Mouse (Mus musculus): ENCODE measurements at regions not wholly inside any gene's neighbourhood (a gene's known extent, or its start where the extent isn't known, plus 50 kb on each side); places are given as distances from the start of the nearest gene placed in this dataset.

DNA sequence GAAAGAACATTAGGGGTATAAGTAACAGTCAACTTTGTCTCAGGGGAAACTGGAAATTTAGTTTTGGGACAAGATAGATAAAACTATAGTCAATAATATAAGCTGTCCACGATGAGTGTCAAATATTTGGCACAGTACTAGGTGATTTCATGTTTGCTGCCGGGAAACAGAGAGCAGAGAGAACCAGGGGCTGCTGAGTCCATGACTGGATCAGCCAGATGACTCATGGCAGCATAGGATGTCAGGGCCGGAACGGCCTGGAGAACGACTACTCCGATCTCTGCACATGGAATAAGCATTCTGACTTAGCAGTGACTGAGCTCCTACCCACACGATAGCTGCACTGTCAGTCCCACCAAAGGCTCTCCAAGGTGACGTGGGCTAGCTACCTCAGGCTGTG lies 197.6 kb upstream of the Bmper start:
- no peak for DNase-seq (ENCODE audit: low spot score)

DNA sequence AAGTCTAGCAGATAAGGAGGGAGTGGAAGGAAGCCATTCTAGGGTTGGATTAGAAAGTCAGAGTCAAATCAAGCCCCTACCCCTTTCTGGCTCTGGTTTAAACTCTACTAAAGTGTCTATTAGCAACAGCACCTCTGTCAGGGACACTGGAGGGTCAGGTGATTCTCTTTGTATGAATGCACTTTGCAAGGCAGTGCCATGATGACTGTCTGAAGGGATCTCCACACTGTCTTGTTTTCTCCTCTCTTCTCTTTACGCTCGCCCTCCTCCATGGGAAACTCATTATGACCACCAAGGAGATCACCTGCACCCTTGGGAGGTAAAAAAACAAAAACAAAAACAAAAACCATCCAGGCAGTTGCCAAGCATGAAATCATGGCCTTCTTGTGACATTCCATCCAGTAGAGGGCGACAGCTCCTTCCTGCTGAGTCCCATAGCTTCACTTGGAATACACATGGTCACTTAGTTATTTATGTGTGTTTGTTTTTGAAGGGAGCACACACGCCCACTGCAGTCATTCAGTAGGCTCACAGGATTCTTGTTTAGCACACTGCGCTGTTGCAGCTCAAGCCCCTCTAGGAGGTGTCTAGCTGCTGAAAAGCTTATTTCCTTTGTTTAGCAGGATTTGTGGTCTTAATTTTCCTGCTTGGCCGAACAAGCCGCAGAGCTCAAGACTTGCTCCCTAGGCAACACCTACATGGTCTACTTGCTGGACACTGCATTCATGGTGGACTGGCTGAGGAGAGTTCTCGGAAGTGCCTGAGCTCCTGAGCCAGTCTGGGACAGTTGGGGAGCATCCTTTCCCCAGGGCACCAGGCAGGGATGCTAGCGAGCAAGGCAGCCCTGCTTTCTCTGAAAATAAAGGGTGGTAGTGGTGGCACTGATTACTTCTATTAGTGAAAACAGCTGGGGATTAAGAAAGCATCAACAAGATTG lies 195.2 kb upstream of the Bmper start:
- DNase-seq (ENCODE audit: low spot score): peak; percentile 51

- DNase-seq (ENCODE audit: low spot score): no peak
Observed at GRCm38 (mm10) chr9:23029421-23029820, 193.5 kb upstream of the Bmper start.

DNA sequence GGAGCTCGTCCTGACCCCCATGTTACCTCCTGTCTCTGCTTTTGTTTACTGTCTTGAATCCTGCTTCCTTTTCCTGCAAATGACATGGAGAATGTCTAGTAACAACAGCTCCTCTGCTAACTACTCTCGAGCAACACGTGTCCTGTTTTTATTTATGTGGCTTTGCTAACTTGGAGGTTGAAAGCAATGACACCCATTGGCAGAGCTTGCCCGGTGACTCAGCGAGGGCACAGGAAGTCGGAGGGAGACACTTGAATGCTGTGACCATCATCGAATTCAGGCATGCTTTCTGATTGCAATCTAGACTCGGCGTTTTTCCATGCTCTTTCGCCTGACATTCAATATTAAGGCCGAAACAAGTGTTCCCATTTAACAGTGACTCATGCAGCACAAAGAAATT lies 192.7 kb upstream of the Bmper start:
- no peak for DNase-seq (ENCODE audit: low spot score)

- no peak for DNase-seq (ENCODE audit: low spot score)
Observed at GRCm38 (mm10) chr9:23030546-23030945, 192.3 kb upstream of the Bmper start.

DNA sequence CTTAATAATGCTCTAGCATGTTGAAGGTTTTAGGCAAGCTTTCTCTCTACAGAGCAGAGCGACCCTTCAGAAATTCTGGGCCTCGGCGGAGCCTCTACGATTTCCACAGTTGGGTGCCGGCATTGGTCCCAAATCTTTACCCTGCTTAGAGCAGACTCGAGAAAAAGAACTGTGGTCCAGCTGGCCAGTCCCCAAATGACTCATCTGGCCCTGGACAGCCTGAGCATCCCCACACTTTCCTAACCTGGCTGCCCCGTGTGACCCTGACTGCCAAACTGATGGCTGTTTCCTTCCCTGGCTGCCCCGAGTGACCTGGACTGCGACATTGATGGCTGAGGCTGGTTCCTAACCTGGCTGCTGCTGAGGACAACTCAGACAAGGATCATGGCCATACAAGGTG lies 191.0 kb upstream of the Bmper start:
- DNase-seq (ENCODE audit: low spot score): no peak

DNA sequence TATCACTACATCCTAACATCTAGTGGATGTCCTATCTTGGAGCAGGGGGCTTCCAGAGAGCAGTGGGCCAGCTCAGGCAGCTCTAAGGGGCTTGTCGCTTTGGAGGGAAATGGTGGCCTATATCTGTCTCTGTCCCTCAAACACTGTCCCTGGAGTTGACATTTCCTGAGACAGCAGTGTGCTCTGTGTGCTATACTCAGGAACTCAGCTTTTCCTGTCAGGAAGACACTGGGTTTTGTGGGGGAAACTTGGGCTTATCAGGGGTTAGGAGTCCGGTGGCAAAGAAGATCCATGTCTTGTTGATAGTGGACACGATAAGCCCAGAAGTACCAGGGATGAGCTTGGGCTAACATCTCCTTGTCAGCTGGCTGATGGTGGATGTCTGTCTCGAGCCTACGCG lies 187.6 kb upstream of the Bmper start:
- no peak for DNase-seq (ENCODE audit: low spot score)

DNA sequence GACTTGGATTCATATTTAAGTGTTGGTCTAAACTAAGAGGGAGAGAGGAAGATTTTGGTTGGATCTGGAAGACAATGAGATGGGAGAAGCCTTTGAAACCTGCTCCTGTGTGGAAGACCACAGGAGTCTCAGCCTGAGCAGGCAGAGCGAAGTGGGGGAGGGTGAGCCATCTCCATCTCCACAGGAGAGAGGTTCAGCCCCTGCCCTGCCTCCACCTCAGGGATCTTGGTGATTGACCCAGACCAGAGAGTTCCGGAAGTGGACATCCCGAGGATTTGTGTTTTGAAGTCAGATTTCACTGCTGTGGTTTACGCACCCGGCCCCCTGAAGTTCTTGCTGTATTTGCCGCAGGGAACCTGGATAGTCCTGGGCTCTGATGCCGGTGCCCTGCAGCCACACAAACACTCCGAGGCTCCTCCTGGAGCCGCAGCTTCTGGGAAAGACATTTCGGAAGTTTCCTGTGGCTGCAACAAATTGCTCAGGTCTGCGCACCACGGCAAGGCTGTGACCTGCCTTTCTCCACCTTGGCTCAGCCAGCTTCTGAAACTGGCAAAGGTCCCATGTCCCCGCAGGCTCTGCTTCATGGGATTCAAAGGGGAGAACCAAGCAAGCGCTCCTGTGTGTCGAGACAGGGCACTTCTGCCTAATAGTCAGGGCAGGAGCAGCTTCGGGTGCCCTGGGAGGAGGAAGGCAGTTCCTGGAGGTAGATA lies 186.8 kb upstream of the Bmper start:
- DNase-seq (ENCODE audit: low spot score): no peak

DNA sequence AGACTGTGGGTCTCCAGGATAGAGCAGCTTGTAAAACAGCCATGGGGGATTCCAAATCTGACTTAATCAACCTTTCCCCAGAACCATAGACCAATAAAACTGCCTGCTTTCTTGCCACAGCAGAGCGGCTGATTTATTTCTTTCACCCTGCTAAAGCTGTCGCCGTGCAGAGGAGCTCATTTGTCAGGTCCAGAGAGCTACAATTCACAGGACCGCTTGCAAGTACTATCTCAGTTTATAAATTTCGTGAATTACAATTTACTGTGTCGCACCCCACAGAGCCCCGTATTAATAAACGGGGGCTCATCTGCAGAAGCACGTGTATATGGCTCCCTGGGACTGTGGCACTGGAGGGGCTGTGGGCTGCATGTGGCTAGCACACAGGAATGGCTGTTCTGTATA lies 185.4 kb upstream of the Bmper start:
- no peak for DNase-seq (ENCODE audit: low spot score)

GRCm38 (mm10) chr9:23039588-23039987 lies 183.3 kb upstream of the Bmper start:
- DNase-seq (ENCODE audit: low spot score): no peak

DNA sequence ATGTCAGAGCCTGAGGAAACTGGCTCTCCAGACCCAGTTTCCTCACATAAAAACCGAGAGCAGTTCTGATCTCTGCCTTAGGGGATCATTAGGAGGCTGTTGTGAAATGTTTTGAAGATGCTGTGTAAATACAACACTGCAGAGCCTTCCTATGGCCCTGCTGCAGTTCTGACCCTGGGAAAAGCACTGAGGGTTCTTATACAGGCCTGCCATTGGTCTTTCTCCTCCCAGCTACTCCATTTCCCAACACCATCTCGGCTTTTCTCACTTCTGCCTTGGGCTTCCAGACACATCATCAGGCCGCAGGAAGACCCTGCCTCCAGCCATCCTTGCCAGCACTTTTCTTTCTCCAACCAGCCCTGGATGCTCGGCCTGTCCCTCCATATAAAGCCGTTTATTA lies 181.9 kb upstream of the Bmper start:
- DNase-seq (ENCODE audit: low spot score): no peak

DNA sequence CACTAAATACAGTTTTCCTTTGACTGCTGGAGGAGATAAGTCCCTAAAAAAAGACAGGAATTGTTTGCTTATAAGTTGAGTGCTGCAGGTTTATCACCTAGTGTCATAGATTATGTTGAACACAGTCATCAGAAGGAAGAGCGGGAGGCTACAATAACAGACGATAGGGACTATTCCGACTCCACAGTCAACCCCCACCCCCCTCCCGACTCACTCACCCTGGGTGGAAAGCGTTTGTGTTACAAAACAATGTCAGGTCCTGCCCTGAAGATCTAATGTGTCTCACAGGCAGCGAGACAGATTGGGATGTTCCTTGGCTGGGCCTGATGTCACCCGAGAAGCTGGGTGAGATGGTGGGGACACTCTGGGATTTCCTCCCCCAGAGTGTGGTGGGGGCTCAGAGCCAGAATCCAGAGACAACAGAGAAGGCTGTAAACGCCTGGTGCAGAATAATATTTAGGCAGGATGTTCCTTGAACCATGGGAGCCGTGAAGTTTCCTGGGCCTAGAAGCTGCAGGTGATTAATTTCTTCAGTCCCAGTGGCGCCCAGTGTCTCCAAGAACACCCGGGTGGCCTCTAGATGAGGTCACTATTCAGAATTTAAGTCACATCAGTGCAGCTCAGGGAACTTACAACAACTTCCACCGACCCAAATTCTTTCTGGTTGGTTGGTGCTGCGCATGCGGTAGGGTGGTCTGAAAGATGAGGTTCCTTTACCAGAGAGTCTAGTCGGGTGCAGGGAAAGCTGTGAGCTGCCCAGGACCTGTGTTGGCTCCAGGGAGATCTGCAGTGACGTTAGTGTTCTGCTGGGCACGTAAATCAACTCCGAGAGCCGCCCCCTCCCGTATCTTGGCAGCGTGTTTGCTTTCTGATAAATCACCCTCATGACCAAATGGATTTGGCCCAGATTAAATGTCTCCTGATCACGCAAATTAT lies 181.1 kb upstream of the Bmper start:
- DNase-seq (ENCODE audit: low spot score): no peak

DNA sequence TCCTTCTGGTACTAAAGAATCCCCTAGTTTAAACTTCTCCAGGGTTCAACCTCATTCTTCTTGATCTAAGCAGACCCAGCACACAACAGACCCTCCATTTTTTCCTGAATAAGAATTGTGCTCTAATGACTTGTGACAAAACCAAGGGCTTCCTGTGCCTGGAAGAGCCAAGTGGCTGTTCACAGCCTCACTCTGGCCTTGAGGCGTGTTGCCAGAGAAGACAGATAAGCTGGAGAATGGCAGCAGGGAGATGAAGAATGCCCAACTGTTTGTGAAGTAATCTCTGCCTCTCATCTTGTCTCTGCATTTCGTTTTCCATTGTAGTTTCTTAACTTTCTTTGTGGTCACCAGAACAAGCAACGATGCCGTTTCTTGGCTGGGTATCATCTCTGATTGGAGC lies 179.9 kb upstream of the Bmper start:
- no peak for DNase-seq (ENCODE audit: low spot score)

GRCm38 (mm10) chr9:23045486-23045885 lies 177.4 kb upstream of the Bmper start:
- DNase-seq (ENCODE audit: low spot score): no peak

- DNase-seq (ENCODE audit: low spot score): no peak
Observed at GRCm38 (mm10) chr9:23050751-23051150, 172.1 kb upstream of the Bmper start.

DNA sequence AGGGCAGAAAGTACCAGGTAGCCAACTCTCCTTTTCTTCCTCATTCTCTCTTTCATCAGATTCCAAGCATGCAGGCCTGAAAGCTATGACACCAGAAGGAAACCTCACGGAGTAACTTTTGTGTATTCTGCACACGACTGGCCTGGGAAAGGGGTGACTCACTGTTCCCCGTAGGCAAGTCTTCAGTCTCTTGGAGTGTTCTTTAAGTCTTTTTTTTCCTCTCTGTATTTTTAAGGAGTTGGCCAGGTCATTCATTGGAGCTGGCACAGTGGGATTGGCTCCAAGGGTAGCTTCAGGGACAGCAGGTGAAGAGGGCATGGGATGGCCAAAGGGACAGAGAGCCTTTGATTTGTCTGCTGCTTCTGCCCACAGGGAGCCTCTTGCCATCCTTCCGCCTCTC lies 163.3 kb upstream of the Bmper start:
- no peak for DNase-seq (ENCODE audit: low spot score)

GRCm38 (mm10) chr9:23060526-23060925 lies 162.3 kb upstream of the Bmper start:
- DNase-seq (ENCODE audit: low spot score): no peak

- DNase-seq (ENCODE audit: low spot score): no peak
Observed at GRCm38 (mm10) chr9:23061179-23061929, 161.5 kb upstream of the Bmper start.

DNA sequence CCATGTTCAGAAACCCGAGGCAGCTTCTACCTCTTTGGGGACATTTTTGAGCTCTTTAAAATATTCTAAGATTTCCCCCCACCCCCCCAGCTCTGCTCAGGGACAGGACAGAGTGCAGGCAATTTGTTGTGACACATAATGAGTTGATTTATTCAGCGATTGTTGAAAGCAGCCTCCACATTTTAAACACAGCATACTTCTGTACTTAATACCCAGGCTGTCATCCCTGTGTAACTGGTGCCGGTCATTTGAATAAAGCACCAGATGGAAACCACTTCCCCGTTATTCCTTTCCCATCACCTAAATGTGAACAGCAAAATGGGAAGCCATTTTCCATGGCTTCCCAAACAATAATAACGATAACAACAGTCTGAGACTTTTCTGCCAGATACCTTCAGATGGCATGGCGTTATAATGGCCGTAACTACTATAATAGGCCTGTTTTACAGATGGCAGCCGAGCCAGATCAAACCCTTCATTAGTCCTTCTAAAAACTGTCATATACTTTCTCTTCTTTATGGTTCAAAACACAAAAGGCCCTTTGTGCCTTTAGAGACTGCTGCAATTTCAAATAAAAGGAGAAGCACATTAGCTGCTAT lies 160.7 kb upstream of the Bmper start:
- no peak for DNase-seq (ENCODE audit: low spot score)

DNA sequence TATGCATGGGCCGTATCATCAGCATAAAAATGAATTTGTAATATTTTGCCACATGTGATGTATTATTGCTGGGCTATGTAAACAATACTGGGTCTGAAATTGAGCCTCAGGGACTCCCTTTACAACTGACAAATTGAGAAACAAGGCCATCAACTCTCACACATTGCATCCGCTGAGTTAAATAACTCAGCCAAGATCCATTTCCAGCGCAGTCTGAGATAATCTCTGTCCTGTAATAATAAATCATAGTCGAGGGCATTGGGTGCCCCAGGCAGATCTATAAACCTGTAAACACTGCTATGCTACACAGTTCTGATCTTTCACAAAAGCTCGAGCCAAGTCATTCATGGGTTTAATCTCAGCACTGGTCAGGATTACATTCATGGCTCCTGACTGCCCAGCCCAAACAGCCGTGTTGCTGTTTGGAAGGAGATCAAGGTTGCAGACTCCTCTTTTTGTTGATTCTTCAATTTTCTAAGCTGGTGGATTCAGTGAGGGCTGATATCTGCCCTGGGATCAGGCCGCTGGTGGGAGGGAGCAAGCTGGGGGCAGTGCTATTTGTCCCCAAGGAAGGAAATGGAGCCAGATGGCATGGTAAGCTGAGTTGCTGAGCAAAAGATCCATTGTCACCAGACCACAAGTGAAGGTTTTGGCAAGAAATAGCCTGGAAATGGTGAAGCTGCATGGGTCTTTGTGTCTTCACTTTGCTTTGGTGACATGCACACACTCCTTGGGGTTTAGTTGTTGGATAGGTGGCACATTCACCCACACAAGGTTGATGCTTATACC lies 160.0 kb upstream of the Bmper start:
- no peak for DNase-seq (ENCODE audit: low spot score)

All from urinary bladder, postnatal 25 days (tissue).